Comparison of ENCODE assay signal across 25 mouse cellular contexts in genomic region chr7:111277703-111278102, GRCm38 (mm10).
DNase-seq lines count a peak whose midpoint lies in the region; ATAC-seq and TF ChIP-seq lines count a peak whose summit lies in the region.
"Had no signal": no experiment of that assay in that cellular context is flagged by ENCODE, and none has a peak within 500 bp of the region (broad histone marks: within the 10 kb centered on the region; RNA-seq: fewer than 3 reads in every experiment).

No protein-coding gene starts in this region.

- no peak overlapping the region for H3K27ac ChIP-seq in liver, embryonic 16.5 days (ENCODE audit: low read length)
- peak overlapping the region; percentile 34; the same call in 1 of the 2 replicates for H3K27ac ChIP-seq in bone marrow, adult 2 months (ENCODE audit: control insufficient read depth, insufficient read depth, low read depth, low read length, poor library complexity)
- no peak overlapping the region for H3K27ac ChIP-seq in forebrain, embryonic 10.5 days
- H3K27ac ChIP-seq: gastrocnemius, adult 2 months; heart, adult 2 months; heart, embryonic 10.5 days; heart, embryonic 13.5 days; hindbrain, embryonic 10.5 days; hindbrain, embryonic 13.5 days had no signal

- no peaks in the 10 kb centered on the region for H3K27me3 ChIP-seq in liver, embryonic 16.5 days (ENCODE audit: control insufficient read depth, insufficient read depth, low read depth, low read length)
- H3K27me3 ChIP-seq in forebrain, embryonic 10.5 days (ENCODE audit: poor library complexity, severe bottlenecking) = no peaks in the 10 kb centered on the region
- H3K27me3 ChIP-seq: hindbrain, embryonic 13.5 days had no signal

- no peak for DNase-seq in liver
- DNase-seq in forebrain, embryonic 10.5 days (ENCODE audit: extremely low spot score, low spot score) = no peak
- DNase-seq in lung, postnatal 36 days = no peak
- DNase-seq: adrenal gland, adult 2 months; adrenal gland, postnatal 14 days; cerebellum, adult 11-12 months; cerebellum, adult 8-10 months; cerebellum, postnatal 10 days; cerebellum, postnatal 36 days; forebrain, postnatal 0 days; gastrocnemius, adult 2 months; gastrocnemius, postnatal 14 days; heart, adult 2 months; heart, postnatal 14 days had no signal

- H3K36me3 ChIP-seq in liver, embryonic 16.5 days (ENCODE audit: control insufficient read depth, insufficient read depth) = no peaks in the 10 kb centered on the region
- no peaks in the 10 kb centered on the region for H3K36me3 ChIP-seq in forebrain, embryonic 10.5 days (replicated peaks)
- H3K36me3 ChIP-seq: heart, embryonic 10.5 days; heart, embryonic 13.5 days; hindbrain, embryonic 10.5 days; hindbrain, embryonic 13.5 days had no signal

- no peak overlapping the region for H3K9ac ChIP-seq in liver, embryonic 16.5 days (ENCODE audit: low read depth, low read length)
- H3K9ac ChIP-seq: forebrain, postnatal 0 days; heart, embryonic 13.5 days; hindbrain, embryonic 13.5 days had no signal

- H3K4me1 ChIP-seq in liver, embryonic 16.5 days (ENCODE audit: control insufficient read depth, low read depth, low read length) = no peaks in the 10 kb centered on the region
- peaks cover 4% of the 10 kb centered on the region for H3K4me1 ChIP-seq in bone marrow, adult 2 months (ENCODE audit: control insufficient read depth, insufficient read depth, low read length)
- H3K4me1 ChIP-seq in forebrain, embryonic 10.5 days = no peaks in the 10 kb centered on the region
- H3K4me1 ChIP-seq: heart, embryonic 10.5 days; heart, embryonic 13.5 days had no signal

- TF ChIP-seq POLR2A in bone marrow, adult 2 months (IDR thresholded peaks at IDR 0.05; ENCODE audit: borderline replicate concordance, control insufficient read depth, low read depth, low read length) = no peak

- H3K4me3 ChIP-seq in liver, embryonic 16.5 days (ENCODE audit: low read depth, low read length) = no peak overlapping the region
- H3K4me3 ChIP-seq in bone marrow, adult 2 months (replicated peaks; ENCODE audit: control insufficient read depth, low read depth, low read length) = no peak overlapping the region
- no peak overlapping the region for H3K4me3 ChIP-seq in forebrain, embryonic 10.5 days
- H3K4me3 ChIP-seq: gastrocnemius, adult 2 months; heart, adult 2 months; heart, embryonic 10.5 days; heart, embryonic 13.5 days; hindbrain, embryonic 10.5 days; hindbrain, embryonic 13.5 days had no signal

- no peak for TF ChIP-seq CTCF in bone marrow, adult 2 months (IDR thresholded peaks at IDR 0.05; ENCODE audit: control insufficient read depth, insufficient read depth, low read length)

- 0 out of 2 replicates have a peak, but pooled peaks have one; percentile 32 for ATAC-seq in liver, embryonic 16.5 days (ENCODE audit: low read depth)
- ATAC-seq in hematopoietic stem cell, adult 5-6 weeks (replicated peaks in 1 of 2; ENCODE audit: insufficient read depth in 1 of 2, low FRiP score in 2 of 2, low TSS enrichment in 1 of 2, low read depth in 1 of 2, poor library complexity in 2 of 2, severe bottlenecking in 2 of 2) = peak; percentile 32 to 72; a peak in 2 of 4 replicates
- ATAC-seq in neutrophil, adult 5-6 weeks (ENCODE audit: extremely low read depth, insufficient number of reproducible peaks, low FRiP score, poor library complexity, severe bottlenecking) = peak; percentile 80
- ATAC-seq: CD4-positive, CD25-positive, alpha-beta regulatory T cell, adult 4 months; forebrain, embryonic 14.5 days; forebrain, postnatal 0 days; hindbrain, embryonic 16.5 days had no signal

- H3K9me3 ChIP-seq in liver, embryonic 16.5 days (replicated peaks; ENCODE audit: control insufficient read depth, low read length) = no peaks in the 10 kb centered on the region
- no peaks in the 10 kb centered on the region for H3K9me3 ChIP-seq in forebrain, embryonic 10.5 days
- H3K9me3 ChIP-seq: heart, embryonic 10.5 days; heart, embryonic 13.5 days; hindbrain, embryonic 10.5 days; hindbrain, embryonic 13.5 days had no signal

- 33% methylated on average over 3 of the region's 3 CpGs for WGBS in liver, embryonic 16.5 days (ENCODE audit: insufficient replicate concordance)
- 31% methylated on average over 3 of the region's 3 CpGs for WGBS in bone marrow, adult 2 months
- 89% methylated on average over 3 of the region's 3 CpGs for WGBS in forebrain, embryonic 10.5 days

- H3K4me2 ChIP-seq in liver, embryonic 16.5 days (ENCODE audit: low read depth, low read length) = no peak overlapping the region
- H3K4me2 ChIP-seq: heart, embryonic 13.5 days; hindbrain, embryonic 13.5 days had no signal
